Mouse (Mus musculus): Measurements from ENCODE around the gene Pea15a. TPM values are rescaled to one million over a fixed set of nuclear protein-coding genes. Genes with fewer than 3 reads are reported as not detected.
A peak's percentile ranks its signal among the peaks of the same experiment; 100 is the strongest.

Pea15a gene
- polyA plus RNA-seq, 1 experiment = 120 TPM

- Histone ChIP-seq H3K27me3 (ENCODE audit: control insufficient read depth, insufficient read depth, insufficient read length) (no peaks in the 10 kb centered on the region), H3K4me2 (ENCODE audit: low read depth) (peak within 1 kb of the TSS; percentile 55), H3ac (ENCODE audit: control insufficient read depth, insufficient read length) (no peak within 1 kb of the TSS), H3K79me2 (ENCODE audit: control insufficient read depth, insufficient read depth) (no peaks in the 10 kb centered on the region), H3K36me3 (ENCODE audit: control insufficient read depth, insufficient read depth) (no peaks in the 10 kb centered on the region), H3K4me3 (no peak within 1 kb of the TSS)
- TF ChIP-seq USF1 (IDR thresholded peaks at IDR 0.05; ENCODE audit: low read depth) (no peak), MYOD1 (IDR thresholded peaks at IDR 0.05; ENCODE audit: control insufficient read depth in 1 of 3, insufficient read length in 2 of 3, low read depth in 2 of 3) (peak in 1 of 3 experiments; percentile 72)
Observed at GRCm38 (mm10) chr1:172219451-172220406, 13.1 kb upstream of the Pea15a start, which contains the start of gene Casq1. Gene Casq1, minus strand, starts transcription at chr1:172219868.

- peak overlapping the region; percentile 28 for H3K4me2 ChIP-seq (ENCODE audit: low read depth)
- H3K79me2 ChIP-seq (ENCODE audit: control insufficient read depth, insufficient read depth) = no peaks in the 10 kb centered on the region
Observed at GRCm38 (mm10) chr1:172218164-172218910, 11.7 kb upstream of the Pea15a start.

GRCm38 (mm10) chr1:172217148-172217547, 10.5 kb upstream of the Pea15a start:
- Histone ChIP-seq H3K79me2 (ENCODE audit: control insufficient read depth, insufficient read depth) (no peaks in the 10 kb centered on the region), H3ac (ENCODE audit: control insufficient read depth, insufficient read length) (no peak overlapping the region), H3K4me2 (ENCODE audit: low read depth) (peak overlapping the region; percentile 68), H3K36me3 (ENCODE audit: control insufficient read depth, insufficient read depth) (no peaks in the 10 kb centered on the region), H3K4me3 (no peak overlapping the region), H3K27me3 (ENCODE audit: control insufficient read depth, insufficient read depth, insufficient read length) (no peaks in the 10 kb centered on the region)
- TF ChIP-seq E2F4 (IDR thresholded peaks at IDR 0.05; ENCODE audit: insufficient read depth) = no peak
- no peak for TF ChIP-seq SRF (IDR thresholded peaks at IDR 0.05; ENCODE audit: control insufficient read depth, insufficient read length, low read depth)
- peak in 1 of 3 experiments; percentile 19 for TF ChIP-seq MYOG (IDR thresholded peaks at IDR 0.05; ENCODE audit: control insufficient read depth in 1 of 3, insufficient read depth in 1 of 3, insufficient read length in 2 of 3, low read depth in 2 of 3)
- TF ChIP-seq POLR2AphosphoS2 (IDR thresholded peaks at IDR 0.05; ENCODE audit: insufficient read length, low read depth) = no peak
- no peak for TF ChIP-seq REST (IDR thresholded peaks at IDR 0.05; ENCODE audit: insufficient read depth, insufficient read length)
- no peak for TF ChIP-seq MAX (IDR thresholded peaks at IDR 0.05; ENCODE audit: low read depth)
- TF ChIP-seq TCF3 (IDR thresholded peaks at IDR 0.05; ENCODE audit: insufficient read length, low read depth) = no peak
- peak in 1 of 3 experiments; percentile 4 for TF ChIP-seq MYOD1 (IDR thresholded peaks at IDR 0.05; ENCODE audit: control insufficient read depth in 1 of 3, insufficient read length in 2 of 3, low read depth in 2 of 3)

More at GRCm38 (mm10) chr1:172218164-172218910, 11.7 kb upstream of the Pea15a start:
- no peaks in the 10 kb centered on the region for H3K36me3 ChIP-seq (ENCODE audit: control insufficient read depth, insufficient read depth)
- no peak for TF ChIP-seq REST (IDR thresholded peaks at IDR 0.05; ENCODE audit: insufficient read depth, insufficient read length)
- TF ChIP-seq POLR2AphosphoS2 (IDR thresholded peaks at IDR 0.05; ENCODE audit: insufficient read length, low read depth) = no peak
- no peak for TF ChIP-seq TCF3 (IDR thresholded peaks at IDR 0.05; ENCODE audit: insufficient read length, low read depth)
- no peak for TF ChIP-seq POLR2A (IDR thresholded peaks at IDR 0.05; ENCODE audit: insufficient read length, low read depth)
- TF ChIP-seq TCF12 (IDR thresholded peaks at IDR 0.05; ENCODE audit: insufficient read depth, poor library complexity, severe bottlenecking) = no peak
- TF ChIP-seq E2F4 (IDR thresholded peaks at IDR 0.05; ENCODE audit: insufficient read depth) = no peak
- no peak overlapping the region for H3ac ChIP-seq (ENCODE audit: control insufficient read depth, insufficient read length)
- H3K4me3 ChIP-seq = no peak overlapping the region
- H3K27me3 ChIP-seq (ENCODE audit: control insufficient read depth, insufficient read depth, insufficient read length) = no peaks in the 10 kb centered on the region

GRCm38 (mm10) chr1:172214748-172215147, 8.1 kb upstream of the Pea15a start:
- Histone ChIP-seq H3K4me2 (ENCODE audit: low read depth) (no peak overlapping the region), H3K4me3 (no peak overlapping the region), H3K79me2 (ENCODE audit: control insufficient read depth, insufficient read depth) (no peaks in the 10 kb centered on the region), H3K36me3 (ENCODE audit: control insufficient read depth, insufficient read depth) (no peaks in the 10 kb centered on the region), H3ac (ENCODE audit: control insufficient read depth, insufficient read length) (no peak overlapping the region), H3K27me3 (ENCODE audit: control insufficient read depth, insufficient read depth, insufficient read length) (no peaks in the 10 kb centered on the region)
- no peak for TF ChIP-seq POLR2A (IDR thresholded peaks at IDR 0.05; ENCODE audit: insufficient read length, low read depth)
- TF ChIP-seq POLR2AphosphoS2 (IDR thresholded peaks at IDR 0.05; ENCODE audit: insufficient read length, low read depth) = no peak
- no peak for TF ChIP-seq REST (IDR thresholded peaks at IDR 0.05; ENCODE audit: insufficient read depth, insufficient read length)
- TF ChIP-seq SRF (IDR thresholded peaks at IDR 0.05; ENCODE audit: control insufficient read depth, insufficient read length, low read depth) = no peak
- TF ChIP-seq E2F4 (IDR thresholded peaks at IDR 0.05; ENCODE audit: insufficient read depth) = no peak
- no peak for TF ChIP-seq MYOD1 (IDR thresholded peaks at IDR 0.05; ENCODE audit: control insufficient read depth in 1 of 3, insufficient read length in 2 of 3, low read depth in 2 of 3)
- TF ChIP-seq TCF12 (IDR thresholded peaks at IDR 0.05; ENCODE audit: insufficient read depth, poor library complexity, severe bottlenecking) = no peak
- TF ChIP-seq USF1 (IDR thresholded peaks at IDR 0.05; ENCODE audit: low read depth) = no peak
- TF ChIP-seq MYOG (IDR thresholded peaks at IDR 0.05; ENCODE audit: control insufficient read depth in 1 of 3, insufficient read depth in 1 of 3, insufficient read length in 2 of 3, low read depth in 2 of 3) = no peak
- no peak for TF ChIP-seq MAX (IDR thresholded peaks at IDR 0.05; ENCODE audit: low read depth)
- TF ChIP-seq TCF3 (IDR thresholded peaks at IDR 0.05; ENCODE audit: insufficient read length, low read depth) = no peak
- TF ChIP-seq CEBPB (IDR thresholded peaks at IDR 0.05; ENCODE audit: insufficient read depth, poor library complexity, severe bottlenecking) = no peak
